Mouse (Mus musculus) hindbrain, postnatal 0 days (tissue): ENCODE data around the gene Cox6b2. TPM values are rescaled to one million over a fixed set of nuclear protein-coding genes. Genes with fewer than 3 reads are reported as not detected.

Experiments
- ATAC-seq: fragments of 200-750 bp; cut with Nextera tagmentation; 2 replicates; pipeline ENCODE4 v1.8.0; 2017; ENCODE audit warnings: mild to moderate bottlenecking, moderate TSS enrichment, moderate library complexity
- DNase-seq: peaks from one replicate; pipeline ENCODE4 v3.0.0-alpha.2; 2015; ENCODE audit warnings: low spot score
- H3K27ac ChIP-seq: fragments of 300-500 bp; sonication (generic); 2 replicates; pipeline ENCODE4 v1.5.1; 2014; ENCODE audit warnings: mild to moderate bottlenecking
- H3K27me3 ChIP-seq: fragments of 300-500 bp; sonication (generic); 2 replicates; pipeline ENCODE4 v1.6.1; 2014; ENCODE audit warnings: low read length, mixed read lengths; ENCODE audit not compliant: insufficient read depth
- H3K36me3 ChIP-seq: fragments of 300-500 bp; sonication (generic); 2 replicates; pipeline ENCODE4 v1.6.1; 2014; ENCODE audit warnings: low read length, mixed read lengths; ENCODE audit not compliant: insufficient read depth
- H3K4me1 ChIP-seq: fragments of 300-500 bp; sonication (generic); 2 replicates; pipeline ENCODE4 v1.6.1; 2014; ENCODE audit warnings: antibody characterized with exemption, low read length, mixed read lengths; ENCODE audit not compliant: insufficient read depth
- H3K4me2 ChIP-seq: fragments of 300-500 bp; sonication (generic); 2 replicates; pipeline ENCODE4 v1.6.1; 2014; ENCODE audit warnings: low read depth, mild to moderate bottlenecking, low read length, moderate library complexity, mixed read lengths
- H3K4me3 ChIP-seq: fragments of 300-500 bp; sonication (generic); 2 replicates; pipeline ENCODE4 v1.5.1; 2014; ENCODE audit warnings: low read length
- H3K9ac ChIP-seq: fragments of 300-500 bp; sonication (generic); replicated peaks from 2 replicates; pipeline ENCODE4 v1.6.1; 2014; ENCODE audit warnings: mild to moderate bottlenecking, low read length, moderate library complexity, mixed read lengths
- H3K9me3 ChIP-seq: fragments of 300-500 bp; sonication (generic); 2 replicates; pipeline ENCODE4 v1.6.1; 2016; ENCODE audit warnings: low read length, mixed read lengths
- CTCF ChIP-seq: IDR thresholded peaks from 2 replicates; pipeline ENCODE4 v1.5.1; 2016; ENCODE audit warnings: antibody characterized with exemption, control low read depth, low read depth
- WGBS: fragments of 180-500 bp; shearing (Covaris S2); extraction: QIAGEN DNeasy Blood & Tissue Kit; methylation state at CpG from one replicate; pipeline ENCODE4 v1.1.7; 2014; 5-methylcytosine and 5-hydroxymethylcytosine counted together
- polyA plus RNA-seq: library from polyadenylated mRNA; unstranded; fragments of >200 nt; fragmentation: Nextera tagmentation; extraction: Ambion mirVana; gene quantifications from 2 replicates; pipeline ENCODE4 v1.2.1, GENCODE M21; 2015
- total RNA-seq: library from RNA; depleted of rRNA; stranded (reverse); fragments of >200 nt; gene quantifications from 2 replicates; pipeline ENCODE4 v1.2.3, GENCODE M21; 2014

The Cox6b2 gene
- total and polyA plus RNA-seq, 2 experiments from 2014 or later, result 10.6 to 47.0 TPM

- Histone ChIP-seq H3K27ac (peak within 1 kb of the TSS; percentile 92), H3K27me3 (no peaks in the 10 kb centered on the region), H3K36me3 (no peaks in the 10 kb centered on the region), H3K9me3 (no peaks in the 10 kb centered on the region), H3K4me2 (peak within 1 kb of the TSS; percentile 91), H3K4me1 (peaks cover 22% of the 10 kb centered on the region), H3K4me3 (peak within 1 kb of the TSS; percentile 74), H3K9ac (peak within 1 kb of the TSS; percentile 91)
- peak; percentile 48 for TF ChIP-seq CTCF
- under 1% methylated on average over 30 of the region's 44 CpGs for WGBS
- peak; percentile 99 for DNase-seq
- peak; percentile 98 for ATAC-seq
Measured at GRCm38 (mm10) chr7:4739544-4740275, 13.2 kb downstream of the Cox6b2 start, which contains the start of gene Kmt5c. Gene Kmt5c (plus strand): TSS chr7:4740115.

- WGBS, result 40% methylated on average over 10 of the region's 10 CpGs
- TF ChIP-seq CTCF, result no peak
- H3K9me3 ChIP-seq, result no peaks in the 10 kb centered on the region
- H3K9ac ChIP-seq, result 0 out of 2 replicates have a peak overlapping the region, but pooled peaks have one; percentile 17
- no peaks in the 10 kb centered on the region for H3K36me3 ChIP-seq
- peak overlapping the region; percentile 35 for H3K4me3 ChIP-seq
- H3K4me2 ChIP-seq, result peak overlapping the region; percentile 62
- no peaks in the 10 kb centered on the region for H3K27me3 ChIP-seq
- H3K27ac ChIP-seq, result peak overlapping the region; percentile 67
- H3K4me1 ChIP-seq, result peaks cover 22% of the 10 kb centered on the region
- no peak for ATAC-seq
- no peak for DNase-seq
Measured at GRCm38 (mm10) chr7:4739041-4739543, 13.8 kb downstream of the Cox6b2 start.

- H3K27ac ChIP-seq, result no peak overlapping the region
- H3K9me3 ChIP-seq, result no peaks in the 10 kb centered on the region
- TF ChIP-seq CTCF, result no peak
- WGBS, result 71% methylated on average over 6 of the region's 6 CpGs
- no peaks in the 10 kb centered on the region for H3K4me1 ChIP-seq
- ATAC-seq (no peak), DNase-seq (no peak)
- no peak overlapping the region for H3K4me3 ChIP-seq
- no peak overlapping the region for H3K9ac ChIP-seq
- H3K4me2 ChIP-seq, result no peak overlapping the region
- H3K36me3 ChIP-seq, result no peaks in the 10 kb centered on the region
- no peaks in the 10 kb centered on the region for H3K27me3 ChIP-seq
Measured at GRCm38 (mm10) chr7:4732968-4733392, 19.9 kb downstream of the Cox6b2 start.

GRCm38 (mm10) chr7:4731090-4731489 lies 21.8 kb downstream of the Cox6b2 start:
- Histone ChIP-seq H3K27me3 (no peaks in the 10 kb centered on the region), H3K4me3 (no peak overlapping the region), H3K4me2 (no peak overlapping the region), H3K36me3 (no peaks in the 10 kb centered on the region), H3K27ac (no peak overlapping the region), H3K4me1 (no peaks in the 10 kb centered on the region), H3K9me3 (no peaks in the 10 kb centered on the region), H3K9ac (no peak overlapping the region)
- TF ChIP-seq CTCF, result no peak
- DNase-seq (no peak), ATAC-seq (no peak)
- WGBS, result 82% methylated on average over 5 of the region's 5 CpGs

GRCm38 (mm10) chr7:4725169-4725568 lies 27.7 kb downstream of the Cox6b2 start, which contains the start of gene Tmem150b:
Gene Tmem150b (minus strand): TSS chr7:4725249.
- no peak within 1 kb of the TSS for H3K4me2 ChIP-seq

GRCm38 (mm10) chr7:4724359-4724758 lies 28.5 kb downstream of the Cox6b2 start:
- H3K4me1 ChIP-seq, result no peaks in the 10 kb centered on the region

More at GRCm38 (mm10) chr7:4725169-4725568, 27.7 kb downstream of the Cox6b2 start, which contains the start of gene Tmem150b:
- DNase-seq (no peak), ATAC-seq (no peak)
- no peak for TF ChIP-seq CTCF
- Histone ChIP-seq H3K27me3 (no peaks in the 10 kb centered on the region), H3K4me3 (no peak within 1 kb of the TSS), H3K9me3 (no peaks in the 10 kb centered on the region), H3K4me1 (no peaks in the 10 kb centered on the region), H3K27ac (no peak within 1 kb of the TSS), H3K36me3 (no peaks in the 10 kb centered on the region), H3K9ac (no peak within 1 kb of the TSS)
- WGBS, result 86% methylated on average over 7 of the region's 7 CpGs

More at GRCm38 (mm10) chr7:4724359-4724758, 28.5 kb downstream of the Cox6b2 start:
- Histone ChIP-seq H3K27me3 (no peaks in the 10 kb centered on the region), H3K4me3 (no peak overlapping the region), H3K27ac (no peak overlapping the region), H3K36me3 (no peaks in the 10 kb centered on the region), H3K4me2 (no peak overlapping the region), H3K9ac (no peak overlapping the region), H3K9me3 (no peaks in the 10 kb centered on the region)
- DNase-seq (no peak), ATAC-seq (no peak)
- WGBS, result 82% methylated on average over 3 of the region's 3 CpGs
- TF ChIP-seq CTCF, result no peak
